Mouse (Mus musculus): ENCODE results near the gene Gsto2.

Gsto2 gene

DNA sequence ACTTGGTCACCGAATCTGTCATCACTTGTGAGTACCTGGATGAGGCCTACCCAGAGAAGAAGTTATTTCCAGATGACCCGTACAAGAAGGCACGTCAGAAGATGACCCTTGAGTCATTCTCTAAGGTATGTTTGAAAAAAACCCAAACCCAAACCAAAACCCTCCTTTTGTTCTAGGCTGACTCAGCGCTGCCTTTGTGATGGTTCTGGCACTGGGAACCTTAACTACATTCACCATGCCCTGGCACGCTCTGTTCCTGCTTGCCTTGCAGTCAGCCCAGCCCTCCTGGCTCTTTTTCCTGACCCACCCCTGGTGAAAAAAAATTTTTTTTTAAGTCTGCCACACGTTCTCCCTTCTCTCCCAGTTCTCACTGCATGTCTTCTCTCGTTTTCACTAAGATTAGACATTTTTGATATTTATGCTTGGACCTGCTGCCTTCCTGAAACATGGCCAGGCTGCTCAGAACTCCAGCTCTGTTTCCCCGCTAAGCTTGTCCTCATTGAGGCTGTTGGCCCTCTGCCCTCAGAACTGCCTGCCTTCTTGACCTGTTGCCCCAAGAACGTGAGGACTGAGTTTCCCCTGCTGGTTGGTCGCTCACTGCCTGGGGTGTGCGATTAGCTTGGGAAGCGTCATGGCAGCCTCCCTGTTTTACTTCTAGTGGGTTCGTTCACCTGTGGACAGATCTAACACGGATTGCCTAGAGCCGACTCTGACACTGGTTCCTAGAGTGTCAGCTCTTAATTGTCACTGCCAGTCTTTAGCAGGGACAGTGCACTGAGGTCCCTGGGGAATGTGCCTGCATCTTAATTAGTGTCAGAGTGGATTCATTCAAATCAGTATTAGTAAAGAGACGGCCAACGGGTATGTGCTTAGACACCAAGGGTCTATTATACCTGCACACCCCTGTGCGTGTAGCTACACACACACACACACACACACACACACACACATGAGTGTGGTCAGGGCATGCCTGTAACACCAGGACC, 7.1 kb upstream of the Gsto2 start:
- WGBS: 82% methylated on average over 18 of the region's 18 CpGs

- WGBS: 91% methylated on average over 8 of the region's 8 CpGs
Measured at GRCm38 (mm10) chr19:47859180-47859579, 6.2 kb upstream of the Gsto2 start.

DNA sequence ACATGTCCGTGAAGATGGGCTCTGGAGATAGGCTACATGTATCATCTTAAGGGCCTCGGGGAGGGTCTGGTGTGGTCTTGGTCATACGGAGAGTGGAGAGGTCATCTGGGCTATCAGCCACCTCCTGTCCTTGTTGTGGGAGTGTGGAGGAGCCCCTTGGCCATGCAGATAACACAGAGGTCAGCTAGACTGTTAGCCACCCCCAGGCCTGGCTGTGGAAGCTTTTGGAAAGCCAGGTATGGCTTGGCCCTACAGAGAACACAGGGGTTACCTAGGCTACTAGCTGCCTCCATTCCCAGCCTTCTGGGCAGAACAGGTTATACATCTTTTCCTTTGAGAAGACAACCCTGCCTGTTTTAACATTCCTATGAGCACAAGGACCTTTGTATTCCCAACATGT, 2.8 kb upstream of the Gsto2 start:
- whole genome bisulfite sequencing: 95% methylated on average over 3 of the region's 3 CpGs

DNA sequence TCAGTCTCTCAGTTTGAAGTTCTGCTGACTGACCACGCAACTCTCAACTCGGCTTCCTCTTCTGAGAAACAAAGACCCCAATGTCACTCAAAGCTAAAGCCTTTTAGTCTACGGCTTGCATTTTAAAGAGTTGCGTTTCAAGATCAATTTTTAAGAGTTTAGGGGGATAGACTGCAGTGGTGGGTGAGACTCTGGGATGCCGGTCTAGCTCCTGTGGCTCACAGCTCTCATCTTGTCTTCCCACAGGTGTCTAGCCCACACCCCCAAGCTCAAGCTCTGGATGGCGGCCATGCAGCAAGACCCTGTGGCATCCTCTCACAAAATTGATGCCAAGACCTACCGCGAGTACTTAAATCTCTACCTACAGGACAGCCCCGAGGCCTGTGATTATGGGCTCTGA, 1.3 kb upstream of the Gsto2 start:
- 99% methylated on average over 9 of the region's 9 CpGs for WGBS

GRCm38 (mm10) chr19:47864721-47865120, 613 bp upstream of the Gsto2 start:
- 81% methylated on average over 7 of the region's 7 CpGs for WGBS

GRCm38 (mm10) chr19:47867628-47868175, 2.4 kb downstream of the Gsto2 start:
- WGBS: 74% methylated on average over 4 of the region's 4 CpGs

GRCm38 (mm10) chr19:47868951-47869350, 3.6 kb downstream of the Gsto2 start:
- WGBS: 69% methylated on average over 4 of the region's 4 CpGs

GRCm38 (mm10) chr19:47869516-47869915, 4.2 kb downstream of the Gsto2 start:
- 75% methylated on average over 3 of the region's 3 CpGs for WGBS

DNA sequence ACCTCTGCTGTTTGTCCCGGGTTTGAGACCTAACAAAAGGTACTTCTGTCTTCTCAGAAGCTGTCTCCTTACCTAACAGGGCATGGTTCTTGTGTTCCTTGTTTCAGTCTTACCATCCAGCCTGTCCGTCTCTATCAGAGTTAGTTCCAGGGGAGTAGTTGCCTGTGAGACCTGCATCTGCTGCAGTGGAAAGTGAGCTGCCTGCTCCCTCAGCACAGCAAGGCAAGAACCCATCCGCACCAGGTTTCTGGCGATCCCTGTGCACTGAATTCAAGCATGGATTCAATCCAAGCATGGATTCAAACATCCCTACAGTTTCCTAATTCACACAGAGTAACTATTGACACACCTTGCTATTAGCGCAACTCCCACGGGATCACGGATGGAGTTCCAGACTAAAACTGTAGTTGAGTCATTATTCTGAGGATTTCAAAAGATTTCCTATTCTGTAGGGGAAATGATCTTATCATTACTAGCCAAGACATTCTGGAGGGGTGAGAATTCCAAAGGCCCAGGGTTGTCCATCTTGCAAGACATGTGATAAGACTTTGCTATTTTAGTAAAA, 4.8 kb downstream of the Gsto2 start:
- 78% methylated on average over 7 of the region's 7 CpGs for WGBS

- 29% methylated on average over 10 of the region's 10 CpGs for WGBS
Measured at GRCm38 (mm10) chr19:47871515-47871914, 6.2 kb downstream of the Gsto2 start.

GRCm38 (mm10) chr19:47876252-47876651, 10.9 kb downstream of the Gsto2 start:
- 83% methylated on average over 15 of the region's 15 CpGs for WGBS

GRCm38 (mm10) chr19:47881538-47881937, 16.2 kb downstream of the Gsto2 start:
- 85% methylated on average over 7 of the region's 7 CpGs for WGBS

- WGBS: 26% methylated on average over 11 of the region's 11 CpGs
Measured at GRCm38 (mm10) chr19:47882151-47882881, 17.0 kb downstream of the Gsto2 start.

- WGBS: 68% methylated on average over 9 of the region's 9 CpGs
Measured at GRCm38 (mm10) chr19:47882882-47883254, 17.5 kb downstream of the Gsto2 start.

DNA sequence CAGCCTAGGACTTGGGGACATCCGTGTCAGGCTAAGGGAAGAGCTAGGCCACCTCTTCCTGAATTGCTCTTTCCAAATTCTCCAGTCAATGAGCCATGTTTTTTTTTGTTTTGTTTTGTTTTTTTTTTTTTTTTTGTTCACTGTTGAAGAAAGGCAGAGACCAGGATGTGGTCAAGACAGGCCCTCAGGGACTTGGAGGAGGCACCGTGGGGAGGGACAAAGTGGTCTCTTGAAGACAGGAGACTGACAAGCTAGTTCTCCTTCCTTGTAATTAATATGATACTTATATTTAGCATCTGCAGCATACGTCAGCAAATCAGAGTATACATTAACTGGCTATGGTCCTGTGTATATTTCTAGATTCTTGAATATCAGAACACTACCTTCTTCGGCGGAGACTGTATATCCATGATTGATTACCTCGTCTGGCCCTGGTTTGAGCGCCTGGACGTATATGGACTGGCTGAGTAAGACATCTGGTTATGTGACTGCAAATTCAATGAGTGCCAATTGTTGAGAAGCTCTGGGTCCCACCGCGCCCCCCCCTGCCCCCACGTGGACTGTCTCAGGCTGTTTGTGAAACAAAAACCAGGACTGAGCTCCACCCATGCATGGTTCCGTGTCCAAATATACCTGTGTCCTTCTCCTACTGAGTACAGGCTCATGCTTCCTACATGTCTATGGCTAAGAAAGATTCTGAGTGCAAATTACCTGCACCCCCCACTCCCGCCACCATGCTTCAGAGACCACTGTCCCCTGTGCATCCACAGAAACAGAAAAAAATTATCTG, 19.2 kb downstream of the Gsto2 start:
- 87% methylated on average over 13 of the region's 13 CpGs for WGBS

DNA sequence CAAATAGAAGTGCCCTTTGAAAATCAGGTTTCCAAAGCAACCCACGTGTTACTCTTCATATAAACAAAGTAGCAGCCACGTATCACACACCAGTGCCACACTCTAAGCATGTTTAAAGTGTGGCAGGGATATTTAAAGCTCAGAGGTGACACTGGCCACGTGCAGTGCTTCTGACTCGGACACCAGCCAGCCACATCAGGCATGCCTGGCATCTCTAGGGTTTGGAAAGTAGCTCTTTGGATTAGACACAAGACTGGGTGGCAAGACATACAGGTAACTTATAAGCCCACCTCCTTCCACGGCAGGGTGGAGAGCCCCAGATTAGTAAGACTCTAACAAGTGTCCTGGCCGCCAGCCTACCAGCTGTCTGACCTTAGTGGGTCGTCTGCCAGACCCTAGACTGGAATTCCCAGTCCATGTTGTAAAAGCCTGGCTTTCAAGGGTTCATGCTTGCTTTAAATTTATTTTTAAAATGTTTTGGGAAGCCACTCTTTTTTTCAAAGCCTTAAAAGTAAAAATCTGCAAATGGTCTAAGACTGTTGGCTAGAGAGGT, 19.9 kb downstream of the Gsto2 start:
- 71% methylated on average over 7 of the region's 7 CpGs for WGBS

DNA sequence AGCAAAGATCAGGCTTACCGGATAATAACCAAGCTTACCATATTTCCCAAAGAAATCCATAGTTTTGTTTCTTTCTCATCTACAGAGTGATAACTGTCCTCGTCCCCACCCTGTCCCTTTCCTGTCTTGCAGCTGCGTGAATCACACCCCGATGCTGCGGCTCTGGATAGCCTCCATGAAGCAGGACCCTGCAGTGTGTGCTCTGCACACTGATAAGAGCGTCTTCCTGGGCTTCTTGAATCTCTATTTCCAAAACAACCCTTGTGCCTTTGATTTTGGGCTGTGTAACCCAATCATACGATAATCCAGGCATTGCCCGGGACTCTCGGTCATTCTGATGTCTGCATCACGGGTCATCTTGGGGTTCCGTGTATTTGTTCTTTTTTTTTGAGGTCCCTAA, 20.6 kb downstream of the Gsto2 start:
- 90% methylated on average over 11 of the region's 11 CpGs for WGBS

DNA sequence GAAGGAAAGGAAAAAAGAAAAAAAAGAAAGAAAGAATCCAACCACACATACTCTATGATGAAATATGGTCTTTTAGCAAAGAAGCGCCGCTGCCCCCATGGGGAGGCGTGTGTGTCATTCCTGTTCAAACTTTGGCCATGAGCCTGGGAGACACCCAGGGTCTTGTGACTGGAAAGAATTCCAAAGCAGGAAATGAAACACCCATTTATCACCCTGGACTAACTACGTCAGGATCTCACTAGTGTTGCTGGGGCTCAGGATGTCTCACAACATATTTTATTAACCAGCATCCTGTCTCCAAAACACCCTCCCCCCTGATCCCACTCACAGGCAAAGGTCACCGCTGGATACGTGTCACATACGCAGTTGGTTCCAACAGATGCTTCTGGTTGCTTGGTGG, 21.3 kb downstream of the Gsto2 start:
- WGBS: 85% methylated on average over 7 of the region's 7 CpGs

GRCm38 (mm10) chr19:47887417-47887816, 22.1 kb downstream of the Gsto2 start:
- 61% methylated on average over 10 of the region's 10 CpGs for WGBS

DNA sequence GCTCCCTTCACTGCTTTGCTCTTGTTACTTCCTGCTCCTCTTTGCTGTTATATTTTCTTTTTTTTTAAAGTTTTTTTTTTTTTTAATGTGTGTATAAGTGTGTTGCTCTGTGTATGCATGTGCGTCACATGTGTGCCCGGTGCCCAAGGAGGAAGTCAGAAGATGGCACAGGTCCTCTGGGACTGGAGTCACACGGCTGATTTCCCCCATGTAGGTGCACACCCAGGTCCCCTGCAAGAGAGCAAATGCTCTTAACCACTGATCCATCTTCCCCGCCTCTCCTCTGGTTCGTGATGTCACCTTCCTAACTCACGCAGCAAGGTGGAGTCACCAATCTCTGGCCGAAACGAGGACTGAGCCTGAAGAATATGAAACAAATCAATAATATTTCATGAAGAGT, 22.7 kb downstream of the Gsto2 start:
- 96% methylated on average over 8 of the region's 8 CpGs for WGBS

- 65% methylated on average over 10 of the region's 10 CpGs for WGBS
Measured at GRCm38 (mm10) chr19:47890489-47891130, 25.3 kb downstream of the Gsto2 start.
